Mouse (Mus musculus): Measurements from ENCODE around the gene Fut7. TPM values are rescaled to one million over a fixed set of nuclear protein-coding genes. Genes with fewer than 3 reads are reported as not detected.

Fut7 gene
- polyA plus RNA-seq, 1 experiment from 2014 or later = not detected

- DNase-seq (ENCODE audit: low spot score) = no peak
- Histone ChIP-seq H3K4me1 (peaks cover 27% of the 10 kb centered on the region), H3K27me3 (ENCODE audit: insufficient read depth, poor library complexity, severe bottlenecking) (peaks cover 12% of the 10 kb centered on the region; the same call in 1 of the 2 replicates), H3K36me3 (no peaks in the 10 kb centered on the region), H3K9me3 (no peaks in the 10 kb centered on the region), H3K4me3 (no peak overlapping the region), H3K27ac (no peak overlapping the region)
- WGBS = 72% methylated on average over 10 of the region's 10 CpGs
Observed at GRCm38 (mm10) chr2:25468962-25469915, 46.2 kb downstream of the Fut7 start.

- 31% methylated on average over 6 of the region's 6 CpGs for WGBS
- Histone ChIP-seq H3K4me1 (peaks cover 27% of the 10 kb centered on the region), H3K4me3 (no peak within 1 kb of the TSS), H3K9me3 (no peaks in the 10 kb centered on the region), H3K27ac (no peak within 1 kb of the TSS), H3K36me3 (no peaks in the 10 kb centered on the region), H3K27me3 (ENCODE audit: insufficient read depth, poor library complexity, severe bottlenecking) (peaks cover 12% of the 10 kb centered on the region; the same call in 1 of the 2 replicates)
- no peak for DNase-seq (ENCODE audit: low spot score)
Observed at GRCm38 (mm10) chr2:25469969-25470368, 46.9 kb downstream of the Fut7 start, which contains the start of gene Ptgds. Ptgds (minus strand) TSS chr2:25470046.

GRCm38 (mm10) chr2:25472550-25472949, 49.5 kb downstream of the Fut7 start:
- Histone ChIP-seq H3K27ac (no peak overlapping the region), H3K4me1 (0 out of 2 replicates have a peak, but pooled peaks cover 17% of the 10 kb centered on the region), H3K27me3 (ENCODE audit: insufficient read depth, poor library complexity, severe bottlenecking) (peaks cover 19% of the 10 kb centered on the region; the same call in 1 of the 2 replicates), H3K36me3 (no peaks in the 10 kb centered on the region), H3K4me3 (no peak overlapping the region), H3K9me3 (no peaks in the 10 kb centered on the region)
- WGBS = 72% methylated on average over 2 of the region's 2 CpGs
- DNase-seq (ENCODE audit: low spot score) = no peak

Small RNA genes within 50 kb of the gene (microRNA-seq; reads per million reads assigned to microRNA genes)
- gene Mir3087 = not detected

Other genes with a start within 250 kb of the Fut7 start
- gene Nrarp, start 242.5 kb upstream of the Fut7 start, polyA plus RNA-seq (2016; fragmentation: Nextera tagmentation; extraction: Ambion mirVana) = 5.7 and 5.9 TPM in 2 replicates
- gene Tor4a, start 226.4 kb upstream of the Fut7 start, polyA plus RNA-seq (2016; fragmentation: Nextera tagmentation; extraction: Ambion mirVana) = 7.7 and 8.4 TPM in 2 replicates
- gene Nelfb, start 211.8 kb upstream of the Fut7 start, polyA plus RNA-seq (2016; fragmentation: Nextera tagmentation; extraction: Ambion mirVana) = 90.9 and 99.8 TPM in 2 replicates
- 0.10 TPM in 1 of 2 replicates, not detected in the other for gene Stpg3, start 208.6 kb upstream of the Fut7 start, polyA plus RNA-seq (2016; fragmentation: Nextera tagmentation; extraction: Ambion mirVana)
- gene Fam166a, start 204.5 kb upstream of the Fut7 start, polyA plus RNA-seq (2016; fragmentation: Nextera tagmentation; extraction: Ambion mirVana) = 0.92 TPM in 1 of 2 replicates, not detected in the other
- gene Tubb4b, start 198.6 kb upstream of the Fut7 start, polyA plus RNA-seq (2016; fragmentation: Nextera tagmentation; extraction: Ambion mirVana) = 544 and 610 TPM in 2 replicates
- not detected in 2 replicates for gene Slc34a3, start 188.9 kb upstream of the Fut7 start, polyA plus RNA-seq (2016; fragmentation: Nextera tagmentation; extraction: Ambion mirVana)
- 0.08 TPM in 1 of 2 replicates, not detected in the other for gene Rnf224, start 186.5 kb upstream of the Fut7 start, polyA plus RNA-seq (2016; fragmentation: Nextera tagmentation; extraction: Ambion mirVana)
- 6.4 and 9.1 TPM in 2 replicates for gene Rnf208, start 181.0 kb upstream of the Fut7 start, polyA plus RNA-seq (2016; fragmentation: Nextera tagmentation; extraction: Ambion mirVana)
- not detected in 2 replicates for gene Cysrt1, start 180.8 kb upstream of the Fut7 start, polyA plus RNA-seq (2016; fragmentation: Nextera tagmentation; extraction: Ambion mirVana)
- 4.0 and 6.0 TPM in 2 replicates for gene AL732309.1, start 176.4 kb upstream of the Fut7 start, polyA plus RNA-seq (2016; fragmentation: Nextera tagmentation; extraction: Ambion mirVana)
- 17.1 and 19.0 TPM in 2 replicates for gene Tmem203, start 167.8 kb upstream of the Fut7 start, polyA plus RNA-seq (2016; fragmentation: Nextera tagmentation; extraction: Ambion mirVana)
- 5.1 and 6.4 TPM in 2 replicates for gene Tprn, start 160.6 kb upstream of the Fut7 start, polyA plus RNA-seq (2016; fragmentation: Nextera tagmentation; extraction: Ambion mirVana)
- gene Ssna1, start 150.8 kb upstream of the Fut7 start, polyA plus RNA-seq (2016; fragmentation: Nextera tagmentation; extraction: Ambion mirVana) = 164 and 199 TPM in 2 replicates
- gene Anapc2, start 150.8 kb upstream of the Fut7 start, polyA plus RNA-seq (2016; fragmentation: Nextera tagmentation; extraction: Ambion mirVana) = 101 and 113 TPM in 2 replicates
- not detected in 2 replicates for gene Tmem210, start 135.1 kb upstream of the Fut7 start, polyA plus RNA-seq (2016; fragmentation: Nextera tagmentation; extraction: Ambion mirVana)
- gene Lrrc26, start 133.4 kb upstream of the Fut7 start, polyA plus RNA-seq (2016; fragmentation: Nextera tagmentation; extraction: Ambion mirVana) = not detected in 2 replicates
- 0.93 TPM in 1 of 2 replicates, not detected in the other for gene Grin1, start 104.1 kb upstream of the Fut7 start, polyA plus RNA-seq (2016; fragmentation: Nextera tagmentation; extraction: Ambion mirVana)
- gene Man1b1, start 90.9 kb upstream of the Fut7 start, polyA plus RNA-seq (2016; fragmentation: Nextera tagmentation; extraction: Ambion mirVana) = 31.7 and 52.3 TPM in 2 replicates
- gene Dpp7, start 66.9 kb upstream of the Fut7 start, polyA plus RNA-seq (2016; fragmentation: Nextera tagmentation; extraction: Ambion mirVana) = 12.9 and 19.1 TPM in 2 replicates
- gene Uap1l1, start 57.6 kb upstream of the Fut7 start, polyA plus RNA-seq (2016; fragmentation: Nextera tagmentation; extraction: Ambion mirVana) = 9.5 and 12.7 TPM in 2 replicates
- 26.8 and 31.8 TPM in 2 replicates for gene Sapcd2, start 50.9 kb upstream of the Fut7 start, polyA plus RNA-seq (2016; fragmentation: Nextera tagmentation; extraction: Ambion mirVana)
- gene Entpd2, start 27.4 kb upstream of the Fut7 start, polyA plus RNA-seq (2016; fragmentation: Nextera tagmentation; extraction: Ambion mirVana) = not detected in 2 replicates
- gene Npdc1, start 23.9 kb upstream of the Fut7 start, polyA plus RNA-seq (2016; fragmentation: Nextera tagmentation; extraction: Ambion mirVana) = 14.6 and 16.5 TPM in 2 replicates
- 3.5 and 4.7 TPM in 2 replicates for gene Abca2, start 5.4 kb downstream of the Fut7 start, polyA plus RNA-seq (2016; fragmentation: Nextera tagmentation; extraction: Ambion mirVana)
- gene Clic3, start 33.6 kb downstream of the Fut7 start, polyA plus RNA-seq (2016; fragmentation: Nextera tagmentation; extraction: Ambion mirVana) = 0.69 and 1.1 TPM in 2 replicates
- gene Paxx, start 37.8 kb downstream of the Fut7 start, polyA plus RNA-seq (2016; fragmentation: Nextera tagmentation; extraction: Ambion mirVana) = 15.6 and 17.7 TPM in 2 replicates
- 0.18 and 0.32 TPM in 2 replicates for gene Ptgds, start 46.8 kb downstream of the Fut7 start, polyA plus RNA-seq (2016; fragmentation: Nextera tagmentation; extraction: Ambion mirVana)
- gene Lcn12, start 70.6 kb downstream of the Fut7 start, polyA plus RNA-seq (2016; fragmentation: Nextera tagmentation; extraction: Ambion mirVana) = not detected in 2 replicates
- 86.0 and 92.1 TPM in 2 replicates for gene Fbxw5, start 77.5 kb downstream of the Fut7 start, polyA plus RNA-seq (2016; fragmentation: Nextera tagmentation; extraction: Ambion mirVana)
- 4.2 and 6.0 TPM in 2 replicates for gene C8g, start 78.5 kb downstream of the Fut7 start, polyA plus RNA-seq (2016; fragmentation: Nextera tagmentation; extraction: Ambion mirVana)
- gene Traf2, start 123.7 kb downstream of the Fut7 start, polyA plus RNA-seq (2016; fragmentation: Nextera tagmentation; extraction: Ambion mirVana) = 29.7 and 30.9 TPM in 2 replicates
- gene Edf1, start 134.6 kb downstream of the Fut7 start, polyA plus RNA-seq (2016; fragmentation: Nextera tagmentation; extraction: Ambion mirVana) = 336 and 382 TPM in 2 replicates
- 1.6 and 3.7 TPM in 2 replicates for gene Mamdc4, start 151.6 kb downstream of the Fut7 start, polyA plus RNA-seq (2016; fragmentation: Nextera tagmentation; extraction: Ambion mirVana)
- gene Phpt1, start 152.0 kb downstream of the Fut7 start, polyA plus RNA-seq (2016; fragmentation: Nextera tagmentation; extraction: Ambion mirVana) = 160 and 170 TPM in 2 replicates
- gene Ajm1, start 158.5 kb downstream of the Fut7 start, polyA plus RNA-seq (2016; fragmentation: Nextera tagmentation; extraction: Ambion mirVana) = 0.08 TPM in 1 of 2 replicates, not detected in the other
- gene Rabl6, start 185.3 kb downstream of the Fut7 start, polyA plus RNA-seq (2016; fragmentation: Nextera tagmentation; extraction: Ambion mirVana) = 57.9 and 69.6 TPM in 2 replicates
- gene Ccdc183, start 194.4 kb downstream of the Fut7 start, polyA plus RNA-seq (2016; fragmentation: Nextera tagmentation; extraction: Ambion mirVana) = 0.07 and 0.21 TPM in 2 replicates
- 14.9 and 18.5 TPM in 2 replicates for gene Tmem141, start 198.7 kb downstream of the Fut7 start, polyA plus RNA-seq (2016; fragmentation: Nextera tagmentation; extraction: Ambion mirVana)
- 0.26 and 1.5 TPM in 2 replicates for gene Fcna, start 204.8 kb downstream of the Fut7 start, polyA plus RNA-seq (2016; fragmentation: Nextera tagmentation; extraction: Ambion mirVana)
- not detected in 2 replicates for gene Lcn8, start 229.9 kb downstream of the Fut7 start, polyA plus RNA-seq (2016; fragmentation: Nextera tagmentation; extraction: Ambion mirVana)
- not detected in 2 replicates for gene Lcn5, start 234.7 kb downstream of the Fut7 start, polyA plus RNA-seq (2016; fragmentation: Nextera tagmentation; extraction: Ambion mirVana)

Data from heart, embryonic 10.5 days (tissue).